Mouse (Mus musculus): ENCODE measurements around the gene Slc17a2. TPM values are rescaled to one million over a fixed set of nuclear protein-coding genes. Genes with fewer than 3 reads are reported as not detected.

The Slc17a2 gene
- total and polyA plus RNA-seq, 3 experiments, result not detected

DNA sequence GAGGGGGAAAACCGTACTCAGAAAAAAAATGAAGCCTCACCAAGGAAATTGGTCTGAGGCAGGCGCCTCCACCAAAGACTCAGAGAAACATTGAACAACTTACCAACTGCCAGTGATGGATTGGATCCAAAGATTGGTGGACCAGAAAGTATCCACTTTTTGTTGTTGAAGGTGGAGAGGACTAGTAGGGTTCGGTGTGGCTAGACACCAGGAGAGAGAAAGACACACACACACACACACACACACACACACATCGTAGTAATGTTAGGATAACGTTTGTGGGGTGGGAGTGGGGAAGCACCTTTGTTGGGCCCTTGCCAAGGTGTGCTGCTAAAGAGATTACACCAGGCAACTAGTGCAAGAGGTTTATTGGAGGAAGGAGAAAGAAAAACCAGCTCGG is 60.2 kb downstream of the Slc17a2 start (continued):
- TF ChIP-seq MYC (IDR thresholded peaks at IDR 0.05; ENCODE audit: low read depth, low read length) (no peak), MXI1 (IDR thresholded peaks at IDR 0.05; ENCODE audit: low read depth, low read length) (no peak), ZMIZ1 (IDR thresholded peaks at IDR 0.05; ENCODE audit: low read depth, low read length) (no peak), TCF12 (IDR thresholded peaks at IDR 0.05; ENCODE audit: low read depth, low read length) (peak; percentile 62; the same call in 1 of the 2 replicates), NRF1 (IDR thresholded peaks at IDR 0.05; ENCODE audit: insufficient read depth, low read depth, low read length, poor library complexity, severe bottlenecking) (no peak)

DNA sequence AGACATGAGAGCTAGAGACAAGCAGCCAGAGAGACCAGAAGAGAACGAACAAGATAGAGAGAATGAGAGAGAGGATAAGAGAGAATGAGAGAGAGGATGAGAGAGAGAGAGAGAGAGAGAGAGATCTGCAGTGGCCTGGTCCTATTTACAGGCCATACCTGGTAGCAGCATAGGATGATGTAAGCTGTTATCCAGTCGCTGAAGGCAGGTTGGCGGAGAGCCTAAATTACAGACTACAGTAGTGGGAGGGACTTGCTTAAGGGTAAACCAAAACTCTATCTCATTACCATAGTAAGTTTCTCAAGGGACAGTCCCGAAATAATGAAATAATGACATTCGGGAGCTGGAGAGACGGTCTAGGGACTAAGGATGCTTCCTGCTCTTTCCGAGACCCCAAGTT is 60.6 kb downstream of the Slc17a2 start, which contains the start of gene Slc17a1:
Slc17a1 (plus strand) TSS at position 346 of the 400 bp plus-strand sequence.
- H3K4me1 ChIP-seq (ENCODE audit: control insufficient read depth in 1 of 2, insufficient read depth in 2 of 2, low read length in 2 of 2), result peaks cover 17 to 24% of the 10 kb centered on the region in 2 experiments; a peak in 3 of 4 replicates
- peak; percentile 51 for DNase-seq (ENCODE audit: low read depth, low spot score)
- H3K9me3 ChIP-seq (replicated peaks; ENCODE audit: insufficient read depth, low read length), result no peaks in the 10 kb centered on the region
- H3K36me3 ChIP-seq (ENCODE audit: control insufficient read depth in 1 of 2, insufficient read depth in 2 of 2, low read length in 2 of 2), result peaks cover 0 to 2% of the 10 kb centered on the region in 2 experiments; a peak in 2 of 4 replicates
- H3K9ac ChIP-seq (ENCODE audit: control insufficient read depth, low read depth, low read length, poor library complexity, severe bottlenecking), result no peak within 1 kb of the TSS
- H3K27ac ChIP-seq (ENCODE audit: control insufficient read depth, low read depth, low read length), result no peak within 1 kb of the TSS
- TF ChIP-seq MAZ (IDR thresholded peaks at IDR 0.05; ENCODE audit: low read depth, low read length) (no peak), RCOR1 (IDR thresholded peaks at IDR 0.05; ENCODE audit: low read depth, low read length) (no peak), GABPA (IDR thresholded peaks at IDR 0.05; ENCODE audit: low read depth, low read length) (no peak), USF2 (IDR thresholded peaks at IDR 0.05; ENCODE audit: borderline replicate concordance in 1 of 2, insufficient read depth in 1 of 2, low read depth in 1 of 2, low read length in 2 of 2) (no peak), MAFK (IDR thresholded peaks at IDR 0.05; ENCODE audit: borderline replicate concordance, low read depth, low read length) (no peak), NRF1 (IDR thresholded peaks at IDR 0.05; ENCODE audit: insufficient read depth, low read depth, low read length, poor library complexity, severe bottlenecking) (no peak), CHD1 (IDR thresholded peaks at IDR 0.05; ENCODE audit: low read depth, low read length) (no peak), ZKSCAN1 (IDR thresholded peaks at IDR 0.05; ENCODE audit: low read depth, low read length) (no peak), BHLHE40 (IDR thresholded peaks at IDR 0.05; ENCODE audit: borderline replicate concordance, low read depth, low read length) (no peak), E2F4 (IDR thresholded peaks at IDR 0.05; ENCODE audit: borderline replicate concordance, low read depth, low read length) (no peak), MAX (IDR thresholded peaks at IDR 0.05; ENCODE audit: low read length) (no peak), NELFE (IDR thresholded peaks at IDR 0.05; ENCODE audit: low read depth, low read length) (no peak)
- peak within 1 kb of the TSS in 1 of 2 experiments; percentile 60; a peak in 1 of 4 replicates for H3K4me3 ChIP-seq (ENCODE audit: control insufficient read depth in 1 of 2, insufficient read depth in 1 of 2, low read depth in 2 of 2, low read length in 2 of 2)
- H3K27me3 ChIP-seq (ENCODE audit: control insufficient read depth in 1 of 2, insufficient read depth in 2 of 2, low read length in 2 of 2), result peaks cover 1 to 4% of the 10 kb centered on the region in 2 experiments; a peak in 2 of 4 replicates
- H3K79me2 ChIP-seq (ENCODE audit: control insufficient read depth, insufficient read depth, low read length, poor library complexity), result no peaks in the 10 kb centered on the region

All from MEL (cell line).